Mouse (Mus musculus): ENCODE results near the gene Secisbp2. TPM values are rescaled to one million over a fixed set of nuclear protein-coding genes. Genes with fewer than 3 reads are reported as not detected.
"Not testable (repeated sequence)": the region's sequence is repeated elsewhere in the genome, so short reads cannot be mapped to it uniquely, and the experiment has no call there.

The Secisbp2 gene
- polyA plus RNA-seq, 1 experiment from 2014 or later = 32.0 TPM

GRCm38 (mm10) chr13:51622626-51623025, 28.9 kb upstream of the Secisbp2 start:
- no peak overlapping the region for H3K27ac ChIP-seq (replicated peaks)
- 90% methylated on average over 5 of the region's 5 CpGs for WGBS
- H3K27me3 ChIP-seq = no peaks in the 10 kb centered on the region
- ATAC-seq (ENCODE audit: low FRiP score, low read depth) = no peak
- H3K36me3 ChIP-seq = no peaks in the 10 kb centered on the region
- no peak overlapping the region for H3K4me3 ChIP-seq
- no peak overlapping the region for H3K4me2 ChIP-seq
- H3K4me1 ChIP-seq (replicated peaks) = peaks cover 9% of the 10 kb centered on the region; the same call in 1 of the 2 replicates
- no peaks in the 10 kb centered on the region for H3K9me3 ChIP-seq
- no peak overlapping the region for H3K9ac ChIP-seq

GRCm38 (mm10) chr13:51623678-51624077, 27.8 kb upstream of the Secisbp2 start:
- Histone ChIP-seq H3K9ac (no peak overlapping the region), H3K4me3 (no peak overlapping the region), H3K9me3 (no peaks in the 10 kb centered on the region), H3K27ac (replicated peaks) (no peak overlapping the region), H3K36me3 (no peaks in the 10 kb centered on the region), H3K4me2 (no peak overlapping the region), H3K27me3 (no peaks in the 10 kb centered on the region), H3K4me1 (replicated peaks) (no peaks in the 10 kb centered on the region)
- 82% methylated on average over 2 of the region's 2 CpGs for WGBS
- no peak for ATAC-seq (ENCODE audit: low FRiP score, low read depth)

- no peaks in the 10 kb centered on the region for H3K36me3 ChIP-seq
- 84% methylated on average over 6 of the region's 6 CpGs for WGBS
- no peak overlapping the region for H3K27ac ChIP-seq (replicated peaks)
- no peak overlapping the region for H3K4me3 ChIP-seq
- no peaks in the 10 kb centered on the region for H3K9me3 ChIP-seq
- no peaks in the 10 kb centered on the region for H3K4me1 ChIP-seq (replicated peaks)
- no peak overlapping the region for H3K4me2 ChIP-seq
- no peaks in the 10 kb centered on the region for H3K27me3 ChIP-seq
- no peak overlapping the region for H3K9ac ChIP-seq
- ATAC-seq (ENCODE audit: low FRiP score, low read depth) = no peak
Observed at GRCm38 (mm10) chr13:51628273-51628848, 23.1 kb upstream of the Secisbp2 start.

GRCm38 (mm10) chr13:51631354-51631992, 20.0 kb upstream of the Secisbp2 start:
- H3K9me3 ChIP-seq = no peaks in the 10 kb centered on the region
- no peaks in the 10 kb centered on the region for H3K36me3 ChIP-seq
- no peaks in the 10 kb centered on the region for H3K27me3 ChIP-seq
- no peak for ATAC-seq (ENCODE audit: low FRiP score, low read depth)
- H3K4me2 ChIP-seq = no peak overlapping the region
- no peak overlapping the region for H3K27ac ChIP-seq (replicated peaks)
- 81% methylated on average over 15 of the region's 15 CpGs for WGBS
- no peak overlapping the region for H3K4me3 ChIP-seq
- no peaks in the 10 kb centered on the region for H3K4me1 ChIP-seq (replicated peaks)
- H3K9ac ChIP-seq = no peak overlapping the region

DNA sequence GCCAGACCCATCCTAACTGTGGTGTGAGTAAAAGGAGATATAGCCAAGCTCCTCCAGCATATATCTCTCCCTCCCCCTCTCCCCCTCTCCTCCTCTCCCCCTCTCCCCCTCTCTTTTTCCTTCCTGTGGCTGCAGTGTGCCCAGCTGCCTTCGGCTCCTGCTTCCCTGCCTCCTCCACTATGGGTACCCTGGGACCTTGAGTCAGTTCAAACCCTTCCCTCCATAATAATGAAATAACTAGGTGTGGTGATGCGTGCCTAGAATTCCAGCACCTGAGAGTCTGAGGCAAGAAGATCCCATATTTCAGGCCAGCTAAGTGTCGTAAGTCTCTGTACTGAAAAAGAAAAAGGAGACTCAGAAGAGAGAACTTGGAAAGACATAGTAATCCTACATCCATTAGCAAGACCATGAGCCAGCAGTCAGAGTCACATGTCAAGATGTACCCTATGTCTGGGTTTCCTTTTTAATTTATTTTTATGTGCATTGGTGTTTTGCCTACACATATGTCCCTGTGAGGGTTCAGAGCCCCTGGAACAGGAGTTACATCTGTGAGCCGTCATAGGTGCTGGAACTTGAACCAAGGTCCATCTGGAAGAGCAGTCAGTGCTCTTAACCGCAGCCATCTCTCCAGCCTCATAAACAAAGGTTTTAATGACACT, 18.8 kb upstream of the Secisbp2 start:
- no peak for ATAC-seq (ENCODE audit: low FRiP score, low read depth)

DNA sequence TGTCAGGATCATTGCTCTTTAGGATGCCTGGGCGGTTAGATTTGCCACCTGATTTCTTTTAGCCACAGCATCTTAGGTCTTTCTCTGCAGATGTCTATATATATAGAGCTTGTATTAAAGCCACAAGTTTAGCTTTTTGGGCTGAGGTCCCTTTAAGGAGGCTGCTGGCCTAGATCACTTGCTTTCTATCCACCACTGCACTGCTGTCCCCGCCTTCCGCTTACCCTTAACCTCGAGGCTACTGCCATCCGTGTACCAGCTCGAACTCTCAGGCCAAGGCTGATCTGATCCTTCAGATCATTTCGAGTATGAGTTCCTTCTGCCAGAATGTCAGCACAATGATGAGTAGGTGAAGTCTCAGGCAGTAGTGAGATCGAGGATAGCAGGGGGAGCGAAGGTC, 16.1 kb upstream of the Secisbp2 start:
- H3K36me3 ChIP-seq; H3K27ac ChIP-seq (replicated peaks); ATAC-seq (ENCODE audit: low FRiP score, low read depth); H3K9me3 ChIP-seq; H3K4me2 ChIP-seq; H3K4me3 ChIP-seq; H3K4me1 ChIP-seq (replicated peaks); H3K9ac ChIP-seq; H3K27me3 ChIP-seq: not testable (repeated sequence)
- 79% methylated on average over 6 of the region's 9 CpGs for WGBS

More for the DNA sequence above, 18.8 kb upstream of the Secisbp2 start:
- no peaks in the 10 kb centered on the region for H3K36me3 ChIP-seq
- no peaks in the 10 kb centered on the region for H3K27me3 ChIP-seq
- H3K27ac ChIP-seq (replicated peaks) = no peak overlapping the region
- H3K9me3 ChIP-seq = no peaks in the 10 kb centered on the region
- H3K4me2 ChIP-seq = no peak overlapping the region
- H3K9ac ChIP-seq = no peak overlapping the region
- H3K4me1 ChIP-seq (replicated peaks) = no peaks in the 10 kb centered on the region
- 95% methylated on average over 5 of the region's 5 CpGs for WGBS
- no peak overlapping the region for H3K4me3 ChIP-seq

GRCm38 (mm10) chr13:51638958-51639357, 12.5 kb upstream of the Secisbp2 start:
- Histone ChIP-seq H3K4me3 (no peak overlapping the region), H3K4me1 (replicated peaks) (no peaks in the 10 kb centered on the region), H3K9ac (no peak overlapping the region), H3K4me2 (no peak overlapping the region), H3K9me3 (no peaks in the 10 kb centered on the region), H3K27me3 (no peaks in the 10 kb centered on the region), H3K27ac (replicated peaks) (no peak overlapping the region), H3K36me3 (no peaks in the 10 kb centered on the region)
- ATAC-seq (ENCODE audit: low FRiP score, low read depth) = no peak
- 79% methylated on average over 4 of the region's 4 CpGs for WGBS

- H3K9me3 ChIP-seq = no peaks in the 10 kb centered on the region
- WGBS = 83% methylated on average over 3 of the region's 3 CpGs
- no peak overlapping the region for H3K9ac ChIP-seq
- no peak for ATAC-seq (ENCODE audit: low FRiP score, low read depth)
- peaks cover 15% of the 10 kb centered on the region for H3K4me1 ChIP-seq (replicated peaks)
- H3K27me3 ChIP-seq = no peaks in the 10 kb centered on the region
- no peak overlapping the region for H3K27ac ChIP-seq (replicated peaks)
- no peaks in the 10 kb centered on the region for H3K36me3 ChIP-seq
- H3K4me2 ChIP-seq = no peak overlapping the region
- H3K4me3 ChIP-seq = no peak overlapping the region
Observed at GRCm38 (mm10) chr13:51641424-51641823, 10.1 kb upstream of the Secisbp2 start.

DNA sequence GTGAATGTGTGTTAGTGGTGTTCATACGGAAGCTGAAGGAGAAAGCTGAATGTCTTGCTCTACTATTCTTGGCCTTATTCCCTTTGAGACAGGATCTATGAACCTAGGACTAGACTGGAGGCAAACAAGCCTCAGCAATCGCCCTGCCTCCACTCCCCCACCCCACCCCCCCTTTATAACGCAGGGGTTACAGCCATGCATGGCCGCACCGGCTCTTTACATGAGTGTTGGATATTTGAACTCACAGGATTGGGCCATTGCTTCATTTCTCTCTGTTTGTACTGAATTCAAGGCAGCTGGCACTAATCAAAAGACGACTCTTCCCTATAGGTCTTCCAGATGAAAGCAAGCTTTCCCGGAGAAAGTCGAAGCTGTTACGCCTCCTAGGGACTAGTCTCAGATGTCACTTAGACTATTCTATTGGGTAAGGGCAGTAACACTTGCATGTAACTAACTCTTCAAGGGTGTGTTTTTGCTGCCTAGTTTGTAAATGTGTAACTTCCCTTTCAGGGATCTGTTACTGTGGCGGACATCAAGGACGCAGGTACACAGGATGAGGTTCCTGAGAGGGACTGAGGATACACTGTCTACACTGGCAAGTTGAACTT, 9.2 kb upstream of the Secisbp2 start:
- H3K27me3 ChIP-seq = no peaks in the 10 kb centered on the region
- ATAC-seq (ENCODE audit: low FRiP score, low read depth) = no peak
- peaks cover 15% of the 10 kb centered on the region for H3K4me1 ChIP-seq (replicated peaks)
- H3K27ac ChIP-seq (replicated peaks) = no peak overlapping the region
- no peaks in the 10 kb centered on the region for H3K9me3 ChIP-seq
- no peaks in the 10 kb centered on the region for H3K36me3 ChIP-seq
- H3K4me3 ChIP-seq = no peak overlapping the region
- no peak overlapping the region for H3K4me2 ChIP-seq
- H3K9ac ChIP-seq = no peak overlapping the region
- 41% methylated on average over 11 of the region's 11 CpGs for WGBS

- no peak; the same call in 1 of the 2 replicates for ATAC-seq (ENCODE audit: low FRiP score, low read depth)
- WGBS = 49% methylated on average over 20 of the region's 20 CpGs
- peak overlapping the region; percentile 94 for H3K4me2 ChIP-seq
- peaks cover 15% of the 10 kb centered on the region for H3K4me1 ChIP-seq (replicated peaks)
- no peaks in the 10 kb centered on the region for H3K9me3 ChIP-seq
- no peaks in the 10 kb centered on the region for H3K36me3 ChIP-seq
- H3K27me3 ChIP-seq = no peaks in the 10 kb centered on the region
- H3K27ac ChIP-seq (replicated peaks) = peak overlapping the region; percentile 74
- H3K9ac ChIP-seq = peak overlapping the region; percentile 61
- peak overlapping the region; percentile 81 for H3K4me3 ChIP-seq
Observed at GRCm38 (mm10) chr13:51643924-51644828, 7.3 kb upstream of the Secisbp2 start.

GRCm38 (mm10) chr13:51644829-51645789, 6.4 kb upstream of the Secisbp2 start, which contains the start of gene Cks2:
Gene Cks2 (plus strand): TSS chr13:51645232.
- Histone ChIP-seq H3K4me2 (peak within 1 kb of the TSS; percentile 94), H3K9me3 (no peaks in the 10 kb centered on the region), H3K4me1 (replicated peaks) (peaks cover 15% of the 10 kb centered on the region), H3K27me3 (no peaks in the 10 kb centered on the region), H3K36me3 (no peaks in the 10 kb centered on the region), H3K9ac (peak within 1 kb of the TSS; percentile 61), H3K27ac (replicated peaks) (peak within 1 kb of the TSS; percentile 74), H3K4me3 (peak within 1 kb of the TSS; percentile 81)
- peak; percentile 99 for ATAC-seq (ENCODE audit: low FRiP score, low read depth)
- WGBS = under 1% methylated on average over 83 of the region's 83 CpGs

Data from hindbrain, embryonic 15.5 days (tissue).